Mouse (Mus musculus) CH12.LX (cell line): ENCODE data around the gene Eif4a3. TPM values are rescaled to one million over a fixed set of nuclear protein-coding genes. Genes with fewer than 3 reads are reported as not detected.

Experiments used
- DNase-seq: peaks from one replicate; pipeline ENCODE4 v3.0.0-alpha.2; 2013; ENCODE audit errors: extremely low read depth
- H3K27ac ChIP-seq: 2 replicates; pipeline ENCODE4 v1.5.1; 2012; ENCODE audit warnings: low read depth, mild to moderate bottlenecking, control low read depth, moderate library complexity; ENCODE audit not compliant: insufficient read depth
- H3K27me3 ChIP-seq: replicated peaks from 2 replicates; pipeline ENCODE3; 2012; ENCODE audit warnings: inconsistent platforms
- H3K36me3 ChIP-seq, 2 experiments: replicated peaks in 1 of 2; 2 replicates each; pipeline versions ENCODE3 to v1.6.1; 2012; ENCODE audit warnings: inconsistent platforms in 1 of 2, low read length in 1 of 2, mild to moderate bottlenecking in 1 of 2, mixed read lengths in 1 of 2, moderate library complexity in 1 of 2; ENCODE audit not compliant: control insufficient read depth in 1 of 2, insufficient read depth in 1 of 2
- H3K4me1 ChIP-seq, 2 experiments: 2 replicates each; pipeline ENCODE4 v1.6.1; 2012; ENCODE audit warnings: inconsistent platforms in 1 of 2, moderate library complexity in 1 of 2; ENCODE audit not compliant: insufficient read depth in 2 of 2, control insufficient read depth in 1 of 2
- H3K4me2 ChIP-seq: 2 replicates; pipeline ENCODE4 v1.6.1; 2012; ENCODE audit warnings: low read depth, mild to moderate bottlenecking, control low read depth; ENCODE audit not compliant: poor library complexity, insufficient read depth, severe bottlenecking
- H3K4me3 ChIP-seq, 3 experiments: fragments of 150-350 bp in 1 of 3; sonication (generic) in 1 of 3; replicated peaks in 1 of 3; 2 replicates each; pipeline versions ENCODE3 to v1.5.1; 2011 to 2012; ENCODE audit warnings: low read depth in 2 of 3, low read length in 2 of 3, mild to moderate bottlenecking in 2 of 3, moderate library complexity in 2 of 3, control low read depth in 1 of 3, improper control_type of control experiment in 1 of 3, inconsistent platforms in 1 of 3, mixed read lengths in 1 of 3; ENCODE audit not compliant: poor library complexity in 1 of 3
- H3K79me2 ChIP-seq: replicated peaks from 2 replicates; pipeline ENCODE4 v1.6.1; 2012; ENCODE audit warnings: mild to moderate bottlenecking, moderate library complexity; ENCODE audit not compliant: control insufficient read depth, poor library complexity, insufficient read depth, severe bottlenecking; ENCODE audit errors: extremely low read depth
- H3K9ac ChIP-seq: 2 replicates; pipeline ENCODE4 v1.6.1; 2012; ENCODE audit warnings: low read depth, mild to moderate bottlenecking, control low read depth, moderate library complexity; ENCODE audit not compliant: insufficient read depth
- H3K9me3 ChIP-seq: replicated peaks from 2 replicates; pipeline ENCODE3; 2012; ENCODE audit warnings: low read length, inconsistent platforms, mixed read lengths
- BHLHE40 ChIP-seq: IDR thresholded peaks from 2 replicates; pipeline ENCODE4 v1.6.1; 2011; ENCODE audit warnings: mild to moderate bottlenecking, low read depth, low read length, improper control_type of control experiment
- CHD1 ChIP-seq: IDR thresholded peaks from 2 replicates; pipeline ENCODE4 v1.6.1; 2012; ENCODE audit warnings: low read depth, low read length, improper control_type of control experiment, inconsistent platforms
- CHD2 ChIP-seq: IDR thresholded peaks from 2 replicates; pipeline ENCODE4 v1.6.1; 2011; ENCODE audit warnings: low read length, improper control_type of control experiment
- CTCF ChIP-seq, 2 experiments: IDR thresholded peaks in 1 of 2; conservative IDR thresholded peaks in 1 of 2; 2 replicates each; pipeline ENCODE4 v1.5.1; 2011 to 2012; ENCODE audit warnings: low read depth in 2 of 2, low read length in 2 of 2, improper control_type of control experiment in 1 of 2, inconsistent platforms in 1 of 2, mild to moderate bottlenecking in 1 of 2, moderate library complexity in 1 of 2
- E2F4 ChIP-seq: IDR thresholded peaks from 2 replicates; pipeline ENCODE4 v1.6.1; 2011; ENCODE audit warnings: low read depth, low read length, improper control_type of control experiment; ENCODE audit not compliant: insufficient replicate concordance
- ELF1 ChIP-seq: IDR thresholded peaks from 2 replicates; pipeline ENCODE4 v1.6.1; 2014; ENCODE audit warnings: low read depth, mild to moderate bottlenecking, inconsistent platforms, low read length, improper control_type of control experiment
- EP300 ChIP-seq: IDR thresholded peaks from 2 replicates; pipeline ENCODE4 v1.6.1; 2011; ENCODE audit warnings: low read length, improper control_type of control experiment
- ETS1 ChIP-seq: conservative IDR thresholded peaks from 2 replicates; pipeline ENCODE4 v1.6.1; 2012; ENCODE audit warnings: low read depth, mild to moderate bottlenecking, inconsistent platforms, low read length, improper control_type of control experiment, moderate library complexity
- GABPA ChIP-seq: IDR thresholded peaks from 2 replicates; pipeline ENCODE4 v1.6.1; 2012; ENCODE audit warnings: low read depth, low read length, improper control_type of control experiment, inconsistent platforms; ENCODE audit not compliant: insufficient replicate concordance
- HCFC1 ChIP-seq: IDR thresholded peaks from 2 replicates; pipeline ENCODE4 v1.6.1; 2012; ENCODE audit warnings: low read depth, mild to moderate bottlenecking, inconsistent platforms, low read length, improper control_type of control experiment
- IRF4 ChIP-seq: IDR thresholded peaks from 2 replicates; pipeline ENCODE4 v1.6.1; 2014; ENCODE audit warnings: low read depth, mild to moderate bottlenecking, inconsistent platforms, low read length, improper control_type of control experiment
- JUN ChIP-seq: IDR thresholded peaks from 2 replicates; pipeline ENCODE4 v1.6.1; 2011; ENCODE audit warnings: low read depth, mild to moderate bottlenecking, low read length, improper control_type of control experiment, moderate library complexity; ENCODE audit not compliant: insufficient read depth
- JUND ChIP-seq: conservative IDR thresholded peaks from 2 replicates; pipeline ENCODE4 v1.6.1; 2011; ENCODE audit warnings: low read depth, low read length, improper control_type of control experiment
- KAT2A ChIP-seq: IDR thresholded peaks from 2 replicates; pipeline ENCODE4 v1.6.1; 2012; ENCODE audit warnings: low read length, improper control_type of control experiment, inconsistent platforms; ENCODE audit not compliant: insufficient replicate concordance
- MAFK ChIP-seq: IDR thresholded peaks from 2 replicates; pipeline ENCODE4 v1.6.1; 2011; ENCODE audit warnings: low read length, improper control_type of control experiment; ENCODE audit not compliant: insufficient replicate concordance
- MAX ChIP-seq: IDR thresholded peaks from 2 replicates; pipeline ENCODE4 v1.6.1; 2011; ENCODE audit warnings: low read length, improper control_type of control experiment
- MAZ ChIP-seq: IDR thresholded peaks from 2 replicates; pipeline ENCODE4 v1.6.1; 2012; ENCODE audit warnings: low read depth, mild to moderate bottlenecking, inconsistent platforms, low read length, improper control_type of control experiment, moderate library complexity
- MEF2A ChIP-seq: IDR thresholded peaks from 2 replicates; pipeline ENCODE4 v1.6.1; 2014; ENCODE audit warnings: low read depth, mild to moderate bottlenecking, inconsistent platforms, low read length, improper control_type of control experiment, borderline replicate concordance
- MXI1 ChIP-seq: IDR thresholded peaks from 2 replicates; pipeline ENCODE4 v1.6.1; 2011; ENCODE audit warnings: mild to moderate bottlenecking, low read depth, low read length, improper control_type of control experiment
- MYC ChIP-seq: IDR thresholded peaks from 2 replicates; pipeline ENCODE4 v1.6.1; 2011; ENCODE audit warnings: low read depth, mild to moderate bottlenecking, improper control_type of control experiment, low read length
- NELFE ChIP-seq: IDR thresholded peaks from 2 replicates; pipeline ENCODE4 v1.6.1; 2011; ENCODE audit warnings: low read depth, low read length, improper control_type of control experiment
- NRF1 ChIP-seq: IDR thresholded peaks from 2 replicates; pipeline ENCODE4 v1.6.1; 2014; ENCODE audit warnings: low read depth, mild to moderate bottlenecking, inconsistent platforms, low read length, improper control_type of control experiment, moderate library complexity
- PAX5 ChIP-seq: IDR thresholded peaks from 2 replicates; pipeline ENCODE4 v1.6.1; 2012; ENCODE audit warnings: low read length, inconsistent platforms, mixed read lengths
- POLR2A ChIP-seq: IDR thresholded peaks from 2 replicates; pipeline ENCODE4 v1.6.1; 2011; ENCODE audit warnings: low read depth, mild to moderate bottlenecking, improper control_type of control experiment, low read length
- POLR2AphosphoS2 ChIP-seq: IDR thresholded peaks from 2 replicates; pipeline ENCODE4 v1.6.1; 2011; ENCODE audit warnings: low read depth, low read length, improper control_type of control experiment
- RAD21 ChIP-seq: IDR thresholded peaks from 2 replicates; pipeline ENCODE4 v1.6.1; 2011; ENCODE audit warnings: low read depth, mild to moderate bottlenecking, low read length, improper control_type of control experiment, moderate library complexity
- RCOR1 ChIP-seq: conservative IDR thresholded peaks from 2 replicates; pipeline ENCODE4 v1.6.1; 2012; ENCODE audit warnings: low read depth, mild to moderate bottlenecking, inconsistent platforms, low read length, improper control_type of control experiment
- SIN3A ChIP-seq: IDR thresholded peaks from 2 replicates; pipeline ENCODE4 v1.6.1; 2012; ENCODE audit warnings: low read length, improper control_type of control experiment, inconsistent platforms
- SMC3 ChIP-seq: IDR thresholded peaks from 2 replicates; pipeline ENCODE4 v1.6.1; 2011; ENCODE audit warnings: low read depth, low read length, improper control_type of control experiment
- TBP ChIP-seq: conservative IDR thresholded peaks from 2 replicates; pipeline ENCODE4 v1.6.1; 2011; ENCODE audit warnings: low read depth, low read length, improper control_type of control experiment
- TCF12 ChIP-seq: IDR thresholded peaks from 2 replicates; pipeline ENCODE4 v1.6.1; 2014; ENCODE audit warnings: low read depth, mild to moderate bottlenecking, inconsistent platforms, low read length, improper control_type of control experiment
- UBTF ChIP-seq: IDR thresholded peaks from 2 replicates; pipeline ENCODE4 v1.6.1; 2012; ENCODE audit warnings: low read depth, mild to moderate bottlenecking, inconsistent platforms, low read length, improper control_type of control experiment, moderate library complexity
- USF1 ChIP-seq: IDR thresholded peaks from 2 replicates; pipeline ENCODE4 v1.6.1; 2014; ENCODE audit warnings: low read depth, mild to moderate bottlenecking, inconsistent platforms, low read length, improper control_type of control experiment
- USF2 ChIP-seq: conservative IDR thresholded peaks from 2 replicates; pipeline ENCODE4 v1.6.1; 2011; ENCODE audit warnings: low read depth, low read length, improper control_type of control experiment
- ZC3H11A ChIP-seq: IDR thresholded peaks from 2 replicates; pipeline ENCODE4 v1.6.1; 2012; ENCODE audit warnings: low read depth, mild to moderate bottlenecking, inconsistent platforms, low read length, improper control_type of control experiment
- ZKSCAN1 ChIP-seq: IDR thresholded peaks from 2 replicates; pipeline ENCODE4 v1.6.1; 2012; ENCODE audit warnings: low read depth, inconsistent platforms, low read length, improper control_type of control experiment, borderline replicate concordance
- ZMIZ1 ChIP-seq: IDR thresholded peaks from 2 replicates; pipeline ENCODE4 v1.6.1; 2012; ENCODE audit warnings: low read depth, mild to moderate bottlenecking, inconsistent platforms, low read length, improper control_type of control experiment
- ZNF384 ChIP-seq: IDR thresholded peaks from 2 replicates; pipeline ENCODE4 v1.6.1; 2012; ENCODE audit warnings: low read depth, low read length, improper control_type of control experiment, inconsistent platforms
- dilution Hi-C: fragments of 300-500 bp; cut with MboI; formaldehyde crosslinking; loops from 2 replicates; pipeline ENCODE4 v1.14.3; 2020; ENCODE audit warnings: low sequenced_read_pairs; ENCODE audit not compliant: extremely low pct_unique_long_range_greater_than_20kb, extremely low pct_ligation_motif_present
- in situ Hi-C: fragments of 300-500 bp; cut with MboI; formaldehyde crosslinking; loops from 3 replicates; pipeline ENCODE4 v1.14.3; 2019; ENCODE audit warnings: low sequenced_read_pairs, low pct_ligation_motif_present, low pct_unique_long_range_greater_than_20kb, mixed read lengths
- polyA plus RNA-seq: library from polyadenylated mRNA; unstranded; fragments of >175 nt; gene quantifications from 2 replicates; pipeline ENCODE4 v1.2.1, GENCODE M21; 2012; ENCODE audit warnings: low read depth; ENCODE audit not compliant: insufficient read length
- total RNA-seq, 2 experiments: library from RNA; depleted of rRNA; stranded (reverse); fragments of 300-350 nt in 1 of 2; fragments of >200 nt in 1 of 2; gene quantifications; 2 replicates each; pipeline ENCODE4 v1.2.3; 2012 to 2014

Eif4a3 gene
- total and polyA plus RNA-seq, 3 experiments = 400 to 554 (median 402) TPM

GRCm38 (mm10) chr11:119267768-119268556 lies 31.9 kb downstream of the Eif4a3 start, which contains the start of gene Gaa:
TSS of gene Gaa (plus strand) at chr11:119267887.
- Histone ChIP-seq H3K27me3 (peaks cover 27% of the 10 kb centered on the region), H3K4me1 (peaks cover 13 to 32% of the 10 kb centered on the region in 2 experiments), H3K4me2 (peak within 1 kb of the TSS; percentile 76), H3K4me3 (peak within 1 kb of the TSS; percentile 67 to 96 (median 81)), H3K9ac (peak within 1 kb of the TSS; percentile 82), H3K79me2 (peaks cover 4% of the 10 kb centered on the region; the same call in 1 of the 2 replicates), H3K9me3 (peaks cover 2% of the 10 kb centered on the region), H3K27ac (peak within 1 kb of the TSS; percentile 6; the same call in 1 of the 2 replicates), H3K36me3 (peaks cover 24 to 35% of the 10 kb centered on the region in 2 experiments)
- peak; percentile 99 for DNase-seq
- in situ Hi-C loops (no loop called here), dilution Hi-C loops (no loop called here)
- TF ChIP-seq UBTF = no peak
- peak; percentile 53 for TF ChIP-seq RAD21
- peak; percentile 74 for TF ChIP-seq SIN3A
- peak; percentile 55; the same call in 1 of the 2 replicates for TF ChIP-seq IRF4
- peak; percentile 65 for TF ChIP-seq HCFC1
- TF ChIP-seq NRF1 = peak; percentile 68
- no peak for TF ChIP-seq POLR2AphosphoS2
- TF ChIP-seq ZC3H11A = no peak
- peak; percentile 68; the same call in 1 of the 2 replicates for TF ChIP-seq MEF2A
- TF ChIP-seq MAZ = no peak; the same call in 1 of the 2 replicates
- no peak for TF ChIP-seq ZNF384
- no peak for TF ChIP-seq PAX5
- TF ChIP-seq JUND = no peak
- TF ChIP-seq ELF1 = no peak
- TF ChIP-seq SMC3 = peak; percentile 52
- no peak for TF ChIP-seq CHD1
- TF ChIP-seq TCF12 = peak; percentile 86
- no peak for TF ChIP-seq EP300
- peak; percentile 98 for TF ChIP-seq MAX
- no peak; the same call in 1 of the 2 replicates for TF ChIP-seq TBP
- peak; percentile 94 for TF ChIP-seq MXI1
- TF ChIP-seq ETS1 = peak; percentile 43; the same call in 1 of the 2 replicates
- TF ChIP-seq ZKSCAN1 = no peak
- no peak for TF ChIP-seq E2F4
- TF ChIP-seq CHD2 = no peak
- no peak for TF ChIP-seq MAFK
- TF ChIP-seq USF2 = peak; percentile 95
- no peak; the same call in 1 of the 2 replicates for TF ChIP-seq ZMIZ1
- peak; percentile 49; the same call in 1 of the 2 replicates for TF ChIP-seq NELFE
- peak; percentile 97 for TF ChIP-seq USF1
- peak; percentile 90 to 98 for TF ChIP-seq CTCF (conservative IDR thresholded peaks at IDR 0.05 in 1 of 2, IDR thresholded peaks at IDR 0.05 in 1 of 2; ENCODE audit: low read depth in 2 of 2, low read length in 2 of 2)
- TF ChIP-seq BHLHE40 = peak; percentile 94
- TF ChIP-seq POLR2A = peak; percentile 54; the same call in 1 of the 2 replicates
- no peak for TF ChIP-seq KAT2A
- TF ChIP-seq JUN = no peak
- TF ChIP-seq RCOR1 = no peak; the same call in 1 of the 2 replicates
- peak; percentile 79; the same call in 1 of the 2 replicates for TF ChIP-seq MYC
- TF ChIP-seq GABPA = no peak
